Mouse (Mus musculus): Measurements from ENCODE around the gene Gm44579. TPM values are rescaled to one million over a fixed set of nuclear protein-coding genes. Genes with fewer than 3 reads are reported as not detected.

Gene Gm44579
- polyA plus RNA-seq, 1 experiment from 2014 or later: not detected

- no peak for ATAC-seq (ENCODE audit: insufficient number of reproducible peaks, insufficient read depth, low FRiP score, low TSS enrichment, low read depth)
- Histone ChIP-seq H3K4me3 (replicated peaks) (no peak overlapping the region), H3K27ac (no peak overlapping the region), H3K4me2 (no peak overlapping the region), H3K9me3 (no peaks in the 10 kb centered on the region), H3K27me3 (no peaks in the 10 kb centered on the region), H3K9ac (replicated peaks) (no peak overlapping the region; the same call in 1 of the 2 replicates), H3K4me1 (replicated peaks) (no peaks in the 10 kb centered on the region; the same call in 1 of the 2 replicates), H3K36me3 (no peaks in the 10 kb centered on the region)
- WGBS: 35% methylated on average over 3 of the region's 3 CpGs
Observed at GRCm38 (mm10) chr15:98153625-98154024, 67.2 kb downstream of the Gm44579 start.

DNA sequence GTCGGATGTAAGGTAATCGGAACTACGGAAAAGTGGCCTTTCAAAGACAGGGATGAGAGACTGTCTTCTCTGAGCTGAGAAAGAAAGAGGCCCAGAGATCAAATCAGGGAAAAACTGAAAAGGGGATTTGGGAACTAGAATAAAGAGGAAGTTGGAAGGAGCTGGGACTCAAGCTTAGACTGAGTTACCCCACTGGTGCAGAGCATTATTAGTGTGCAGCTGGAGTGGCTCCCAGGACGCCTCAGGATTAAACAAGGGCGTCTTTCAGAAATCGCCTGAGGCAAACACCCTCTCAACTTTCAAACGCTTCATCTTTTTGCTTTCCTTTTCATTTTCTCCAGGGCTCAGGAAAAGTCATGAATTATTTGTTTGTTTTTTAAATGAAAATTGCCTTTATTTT is 67.9 kb downstream of the Gm44579 start:
- Histone ChIP-seq H3K27ac (no peak overlapping the region), H3K4me3 (replicated peaks) (no peak overlapping the region), H3K9ac (replicated peaks) (no peak overlapping the region), H3K9me3 (no peaks in the 10 kb centered on the region), H3K36me3 (no peaks in the 10 kb centered on the region), H3K4me2 (no peak overlapping the region), H3K4me1 (replicated peaks) (no peaks in the 10 kb centered on the region; the same call in 1 of the 2 replicates), H3K27me3 (no peaks in the 10 kb centered on the region)
- no peak for ATAC-seq (ENCODE audit: insufficient number of reproducible peaks, insufficient read depth, low FRiP score, low TSS enrichment, low read depth)
- WGBS: 65% methylated on average over 7 of the region's 7 CpGs

DNA sequence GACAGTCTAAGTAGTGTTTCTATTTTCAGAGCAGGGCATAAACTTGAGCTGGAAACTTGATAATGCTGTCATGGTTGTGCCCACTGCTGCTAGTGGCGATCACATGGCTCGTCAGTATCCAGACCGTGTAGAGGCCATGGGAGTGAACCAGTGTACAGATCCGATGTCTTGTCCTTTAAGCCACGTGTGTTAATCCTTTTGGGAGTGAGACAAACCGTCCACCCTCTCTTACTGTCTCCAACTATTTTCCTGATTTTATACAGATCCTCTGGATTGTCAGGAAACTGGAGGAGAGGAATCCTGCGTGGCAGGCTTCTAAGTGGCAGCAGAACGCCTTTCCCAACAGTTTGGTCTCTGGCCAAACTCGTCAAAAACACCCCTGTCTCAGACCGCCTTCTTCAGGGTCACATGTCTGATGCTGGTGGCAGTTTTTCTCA is 71.6 kb downstream of the Gm44579 start:
- no peak overlapping the region for H3K9ac ChIP-seq (replicated peaks)
- no peak overlapping the region for H3K27ac ChIP-seq
- no peak for ATAC-seq (ENCODE audit: insufficient number of reproducible peaks, insufficient read depth, low FRiP score, low TSS enrichment, low read depth)
- WGBS: 78% methylated on average over 10 of the region's 10 CpGs
- H3K4me2 ChIP-seq: no peak overlapping the region
- H3K4me3 ChIP-seq (replicated peaks): no peak overlapping the region
- no peaks in the 10 kb centered on the region for H3K36me3 ChIP-seq
- no peaks in the 10 kb centered on the region for H3K27me3 ChIP-seq
- H3K9me3 ChIP-seq: no peaks in the 10 kb centered on the region
- H3K4me1 ChIP-seq (replicated peaks): peaks cover 7% of the 10 kb centered on the region

DNA sequence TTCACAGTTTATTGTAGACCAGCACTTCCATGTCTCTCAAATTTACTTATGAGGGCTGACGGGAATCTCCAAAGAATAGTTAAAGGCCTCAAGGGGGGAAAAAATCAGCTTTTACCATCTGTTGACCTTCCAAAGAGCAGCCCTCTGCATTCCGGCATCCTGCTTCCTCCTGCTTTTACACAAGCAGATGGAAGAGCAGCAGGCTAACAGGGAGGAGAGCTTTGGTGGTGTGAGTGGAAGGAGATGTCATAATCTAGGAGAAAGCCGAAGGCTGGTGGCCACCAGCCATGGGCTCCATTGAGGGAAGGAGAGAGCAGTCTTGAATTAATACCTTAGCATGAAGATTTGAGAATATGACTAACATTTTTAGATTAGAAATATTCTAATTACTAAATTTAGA is 72.4 kb downstream of the Gm44579 start:
- H3K36me3 ChIP-seq: no peaks in the 10 kb centered on the region
- no peak overlapping the region for H3K27ac ChIP-seq
- WGBS: 84% methylated on average over 3 of the region's 3 CpGs
- H3K27me3 ChIP-seq: no peaks in the 10 kb centered on the region
- peaks cover 7% of the 10 kb centered on the region for H3K4me1 ChIP-seq (replicated peaks)
- no peak overlapping the region for H3K9ac ChIP-seq (replicated peaks)
- ATAC-seq (ENCODE audit: insufficient number of reproducible peaks, insufficient read depth, low FRiP score, low TSS enrichment, low read depth): no peak
- no peaks in the 10 kb centered on the region for H3K9me3 ChIP-seq
- H3K4me3 ChIP-seq (replicated peaks): no peak overlapping the region
- H3K4me2 ChIP-seq: no peak overlapping the region

- H3K27me3 ChIP-seq: no peaks in the 10 kb centered on the region
- H3K36me3 ChIP-seq: peaks cover 18% of the 10 kb centered on the region
- H3K4me1 ChIP-seq (replicated peaks): peaks cover 7% of the 10 kb centered on the region
- peak overlapping the region; percentile 78 for H3K27ac ChIP-seq
- peak overlapping the region; percentile 88 for H3K4me2 ChIP-seq
- under 1% methylated on average over 38 of the region's 38 CpGs for WGBS
- peak overlapping the region; percentile 99 for H3K4me3 ChIP-seq (replicated peaks)
- peak; percentile 89 for ATAC-seq (ENCODE audit: insufficient number of reproducible peaks, insufficient read depth, low FRiP score, low TSS enrichment, low read depth)
- H3K9me3 ChIP-seq: no peaks in the 10 kb centered on the region
- peak overlapping the region; percentile 91 for H3K9ac ChIP-seq (replicated peaks)
Observed at GRCm38 (mm10) chr15:98145559-98146181, 75.1 kb downstream of the Gm44579 start.

GRCm38 (mm10) chr15:98144861-98145507 is 75.8 kb downstream of the Gm44579 start:
- Histone ChIP-seq H3K4me2 (peak overlapping the region; percentile 88), H3K27ac (peak overlapping the region; percentile 78), H3K9me3 (no peaks in the 10 kb centered on the region), H3K4me3 (replicated peaks) (peak overlapping the region; percentile 99), H3K9ac (replicated peaks) (peak overlapping the region; percentile 91), H3K4me1 (replicated peaks) (peaks cover 7% of the 10 kb centered on the region), H3K36me3 (peaks cover 25% of the 10 kb centered on the region), H3K27me3 (no peaks in the 10 kb centered on the region)
- ATAC-seq (ENCODE audit: insufficient number of reproducible peaks, insufficient read depth, low FRiP score, low TSS enrichment, low read depth): peak; percentile 52
- WGBS: under 1% methylated on average over 36 of the region's 36 CpGs

GRCm38 (mm10) chr15:98142515-98142914 is 78.3 kb downstream of the Gm44579 start:
- Histone ChIP-seq H3K4me3 (replicated peaks) (no peak overlapping the region), H3K36me3 (peaks cover 50% of the 10 kb centered on the region), H3K9me3 (no peaks in the 10 kb centered on the region), H3K27ac (no peak overlapping the region), H3K9ac (replicated peaks) (no peak overlapping the region), H3K4me1 (replicated peaks) (peaks cover 7% of the 10 kb centered on the region), H3K27me3 (no peaks in the 10 kb centered on the region), H3K4me2 (no peak overlapping the region)
- no peak for ATAC-seq (ENCODE audit: insufficient number of reproducible peaks, insufficient read depth, low FRiP score, low TSS enrichment, low read depth)
- 77% methylated on average over 10 of the region's 10 CpGs for WGBS

DNA sequence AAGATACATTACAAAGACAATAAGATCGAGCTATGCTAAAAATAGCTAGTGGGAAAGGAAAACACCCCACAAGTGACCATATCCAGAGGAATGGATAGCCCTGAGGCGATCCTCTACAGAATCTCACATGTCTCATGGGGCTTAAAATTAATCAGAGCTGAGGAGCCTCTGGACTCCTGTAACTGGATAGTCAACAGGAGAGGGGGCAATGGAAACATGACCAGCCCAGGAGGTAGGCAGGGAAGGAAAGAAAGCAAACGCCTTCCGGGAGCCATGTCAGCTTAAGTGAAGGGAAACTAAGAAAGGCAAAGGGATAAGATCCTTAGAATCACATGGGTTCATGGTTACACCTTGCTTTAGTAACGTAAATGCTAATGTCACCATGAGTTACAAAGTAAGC is 80.0 kb downstream of the Gm44579 start:
- ATAC-seq (ENCODE audit: insufficient number of reproducible peaks, insufficient read depth, low FRiP score, low TSS enrichment, low read depth): no peak
- H3K4me2 ChIP-seq: no peak overlapping the region
- no peaks in the 10 kb centered on the region for H3K27me3 ChIP-seq
- H3K36me3 ChIP-seq: peaks cover 67% of the 10 kb centered on the region
- H3K9ac ChIP-seq (replicated peaks): no peak overlapping the region
- H3K4me1 ChIP-seq (replicated peaks): peaks cover 7% of the 10 kb centered on the region
- 90% methylated on average over 5 of the region's 5 CpGs for WGBS
- no peaks in the 10 kb centered on the region for H3K9me3 ChIP-seq
- no peak overlapping the region for H3K27ac ChIP-seq
- no peak overlapping the region for H3K4me3 ChIP-seq (replicated peaks)

- Histone ChIP-seq H3K4me2 (no peak overlapping the region), H3K4me3 (replicated peaks) (no peak overlapping the region), H3K36me3 (peaks cover 78% of the 10 kb centered on the region), H3K27ac (no peak overlapping the region), H3K27me3 (no peaks in the 10 kb centered on the region), H3K9ac (replicated peaks) (no peak overlapping the region), H3K9me3 (no peaks in the 10 kb centered on the region), H3K4me1 (replicated peaks) (peaks cover 5% of the 10 kb centered on the region)
- 59% methylated on average over 7 of the region's 7 CpGs for WGBS
- ATAC-seq (ENCODE audit: insufficient number of reproducible peaks, insufficient read depth, low FRiP score, low TSS enrichment, low read depth): no peak
Observed at GRCm38 (mm10) chr15:98139763-98140162, 81.0 kb downstream of the Gm44579 start.

DNA sequence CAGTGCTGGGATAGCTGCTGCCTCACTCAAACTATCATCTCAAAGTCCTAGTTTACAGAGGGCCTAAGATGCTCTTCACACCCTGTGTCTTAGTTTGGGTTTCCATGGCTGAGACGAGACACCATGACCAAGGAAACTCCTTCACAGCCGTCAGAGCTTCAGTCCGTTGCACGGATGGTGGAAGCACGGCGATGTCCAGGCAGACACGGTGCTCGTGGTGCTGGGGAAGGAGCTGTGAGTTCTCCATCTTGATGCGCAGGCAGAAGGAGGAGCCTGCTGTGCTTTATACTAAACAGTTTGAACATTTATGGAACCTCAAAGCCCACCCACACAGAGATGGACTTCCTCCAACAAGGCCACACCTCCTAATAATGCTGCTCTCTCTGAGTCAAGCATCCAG is 83.9 kb downstream of the Gm44579 start:
- ATAC-seq (ENCODE audit: insufficient number of reproducible peaks, insufficient read depth, low FRiP score, low TSS enrichment, low read depth): no peak
- H3K4me1 ChIP-seq (replicated peaks): no peaks in the 10 kb centered on the region
- WGBS: 93% methylated on average over 9 of the region's 9 CpGs
- H3K36me3 ChIP-seq: peaks cover 98% of the 10 kb centered on the region
- H3K27ac ChIP-seq: no peak overlapping the region
- H3K9me3 ChIP-seq: no peaks in the 10 kb centered on the region
- no peaks in the 10 kb centered on the region for H3K27me3 ChIP-seq
- no peak overlapping the region for H3K4me2 ChIP-seq
- H3K9ac ChIP-seq (replicated peaks): no peak overlapping the region
- H3K4me3 ChIP-seq (replicated peaks): no peak overlapping the region

Measured in limb, embryonic 12.5 days (tissue).